Mouse (Mus musculus) thymus, postnatal 25 days (tissue): ENCODE measurements around the gene Zfp157.
"Not testable (repeated sequence)": the region's sequence is repeated elsewhere in the genome, so short reads cannot be mapped to it uniquely, and the experiment has no call there.

Source experiments
- DNase-seq: peaks from one replicate; pipeline ENCODE4 v3.0.0; 2022

The Zfp157 gene

GRCm38 (mm10) chr5:138441286-138442194 is at the start of gene Zfp157:
TSS of gene Zfp157 (plus strand) at chr5:138441468.
- DNase-seq = peak; percentile 89

- no peak for DNase-seq
Measured at GRCm38 (mm10) chr5:138397795-138398337, 43.4 kb upstream of the Zfp157 start.

- DNase-seq = not testable (repeated sequence)
Measured at GRCm38 (mm10) chr5:138400431-138400830, 40.8 kb upstream of the Zfp157 start.

- DNase-seq = no peak
Measured at GRCm38 (mm10) chr5:138458371-138458770, 17.1 kb downstream of the Zfp157 start.

- DNase-seq = no peak
Measured at GRCm38 (mm10) chr5:138459107-138459506, 17.8 kb downstream of the Zfp157 start.

GRCm38 (mm10) chr5:138473601-138474000 is 32.3 kb downstream of the Zfp157 start:
- peak; percentile 46 for DNase-seq

GRCm38 (mm10) chr5:138504548-138504947 is 63.3 kb downstream of the Zfp157 start:
- DNase-seq = not testable (repeated sequence)
